ENCODE assay signal across 15 mouse cellular contexts in the genomic region with DNA sequence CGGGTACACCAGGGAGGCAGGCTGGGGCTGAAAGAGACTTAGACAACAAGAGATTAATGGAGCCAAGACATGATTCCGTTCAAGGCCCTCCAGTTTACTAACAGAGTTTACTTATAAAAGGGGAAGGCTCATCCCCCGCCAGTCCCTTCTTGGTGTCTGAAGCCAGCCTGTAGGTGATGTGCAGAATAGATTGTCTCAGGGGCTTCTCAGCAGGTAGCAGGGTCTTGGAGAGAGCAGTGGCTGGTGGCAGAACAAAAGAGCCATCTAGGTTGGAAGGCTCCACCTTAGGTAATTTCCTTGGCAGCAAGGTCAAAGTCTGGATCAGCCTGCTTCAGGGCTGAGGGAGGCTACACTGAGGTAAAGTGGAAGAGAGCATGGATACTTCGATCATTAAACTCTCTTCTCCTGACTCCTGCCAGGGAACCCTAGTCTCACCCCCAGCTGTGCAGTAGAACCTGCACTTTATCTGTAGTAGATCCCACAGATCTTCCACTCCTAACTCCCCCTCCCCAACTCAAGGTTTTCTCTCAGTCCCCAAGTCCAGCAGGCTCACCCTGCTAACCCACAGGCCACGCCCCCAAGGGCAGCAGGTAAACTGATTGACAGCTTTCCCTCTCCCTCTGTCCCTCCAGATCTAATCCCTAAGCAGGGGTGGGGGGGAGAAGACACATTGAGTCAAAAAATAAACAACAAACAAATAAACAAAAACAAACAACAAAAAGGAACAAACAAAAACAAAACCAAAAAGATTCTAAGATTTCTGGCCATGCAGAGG.
"Had no signal": no experiment of that assay in that cellular context is flagged by ENCODE, and none has a peak within 500 bp of the region (broad histone marks: within the 10 kb centered on the region; RNA-seq: fewer than 3 reads in every experiment).

No protein-coding gene starts in this region.

- ATAC-seq: midbrain, embryonic 15.5 days had no signal

- H3K27ac ChIP-seq: kidney, embryonic 15.5 days; left cerebral cortex, adult 2 months; limb, embryonic 10.5 days; midbrain, embryonic 15.5 days; neural tube, embryonic 13.5 days; stomach, embryonic 15.5 days had no signal

- DNase-seq: kidney, adult 2 months; kidney, postnatal 14 days; lung, embryonic 14.5 days; lung, postnatal 10 days; retina, postnatal 1 day; right cerebral cortex, postnatal 14 days; thymus, adult 2 months; thymus, postnatal 25 days had no signal

- H3K9me3 ChIP-seq: kidney, embryonic 15.5 days; limb, embryonic 10.5 days; midbrain, embryonic 15.5 days; neural tube, embryonic 13.5 days; stomach, embryonic 15.5 days had no signal

- H3K4me1 ChIP-seq: kidney, embryonic 15.5 days; limb, embryonic 10.5 days; midbrain, embryonic 15.5 days; neural tube, embryonic 13.5 days; stomach, embryonic 15.5 days had no signal

- H3K27me3 ChIP-seq: kidney, embryonic 15.5 days; midbrain, embryonic 15.5 days; neural tube, embryonic 13.5 days; stomach, embryonic 15.5 days had no signal

- H3K4me3 ChIP-seq: kidney, embryonic 15.5 days; left cerebral cortex, adult 2 months; limb, embryonic 10.5 days; midbrain, embryonic 15.5 days; neural tube, embryonic 13.5 days; stomach, embryonic 15.5 days had no signal

- H3K36me3 ChIP-seq: kidney, embryonic 15.5 days; limb, embryonic 10.5 days; midbrain, embryonic 15.5 days; neural tube, embryonic 13.5 days; stomach, embryonic 15.5 days had no signal

- H3K4me2 ChIP-seq: kidney, embryonic 15.5 days; liver, embryonic 11.5 days; lung, embryonic 14.5 days; midbrain, embryonic 15.5 days; neural tube, embryonic 13.5 days; stomach, embryonic 15.5 days had no signal

- H3K9ac ChIP-seq: kidney, embryonic 15.5 days; lung, embryonic 14.5 days; midbrain, embryonic 15.5 days; neural tube, embryonic 13.5 days; stomach, embryonic 15.5 days had no signal
